Mouse (Mus musculus) urinary bladder, postnatal 36 days (tissue): Measurements from ENCODE around the gene St6galnac6.

Experiments used
- DNase-seq, 2 experiments: peaks; one replicate each; pipeline ENCODE4 v3.0.0; 2022; ENCODE audit warnings: low spot score in 2 of 2, mixed read lengths in 1 of 2

Gene St6galnac6

GRCm38 (mm10) chr2:32585149-32585714, 14.3 kb upstream of the St6galnac6 start:
- no peak for DNase-seq

- peak; percentile 77 to 89 for DNase-seq
Observed at GRCm38 (mm10) chr2:32586871-32587351, 12.6 kb upstream of the St6galnac6 start, which contains the start of gene St6galnac4. TSS of gene St6galnac4 (plus strand) at chr2:32587095.

- DNase-seq, result no peak
Observed at GRCm38 (mm10) chr2:32587731-32588321, 11.7 kb upstream of the St6galnac6 start.

GRCm38 (mm10) chr2:32589213-32589795, 10.2 kb upstream of the St6galnac6 start:
- no peak for DNase-seq

GRCm38 (mm10) chr2:32590224-32590623, 9.3 kb upstream of the St6galnac6 start:
- DNase-seq, result no peak

GRCm38 (mm10) chr2:32591249-32591648, 8.3 kb upstream of the St6galnac6 start:
- no peak for DNase-seq

- no peak for DNase-seq
Observed at GRCm38 (mm10) chr2:32596725-32597124, 2.8 kb upstream of the St6galnac6 start.

- no peak for DNase-seq
Observed at GRCm38 (mm10) chr2:32597248-32597647, 2.3 kb upstream of the St6galnac6 start.

- DNase-seq, result no peak
Observed at GRCm38 (mm10) chr2:32597699-32598098, 1.8 kb upstream of the St6galnac6 start.

GRCm38 (mm10) chr2:32598506-32598905, 1.0 kb upstream of the St6galnac6 start:
- no peak for DNase-seq

- DNase-seq, result peak in 1 of 2 experiments; percentile 40
Observed at GRCm38 (mm10) chr2:32601417-32602065, 2.0 kb downstream of the St6galnac6 start.

GRCm38 (mm10) chr2:32602600-32603054, 3.1 kb downstream of the St6galnac6 start:
- peak; percentile 89 for DNase-seq

GRCm38 (mm10) chr2:32604631-32605030, 5.1 kb downstream of the St6galnac6 start:
- no peak for DNase-seq

GRCm38 (mm10) chr2:32606161-32607142, 6.9 kb downstream of the St6galnac6 start:
- DNase-seq, result peak; percentile 78 to 81

GRCm38 (mm10) chr2:32607262-32607947, 7.9 kb downstream of the St6galnac6 start:
- DNase-seq, result peak in 1 of 2 experiments; percentile 47

GRCm38 (mm10) chr2:32608141-32608777, 8.8 kb downstream of the St6galnac6 start:
- DNase-seq, result peak; percentile 53 to 79

- DNase-seq, result no peak
Observed at GRCm38 (mm10) chr2:32608778-32609435, 9.4 kb downstream of the St6galnac6 start.

- DNase-seq, result peak in 1 of 2 experiments; percentile 47
Observed at GRCm38 (mm10) chr2:32610610-32611229, 11.2 kb downstream of the St6galnac6 start.

GRCm38 (mm10) chr2:32612274-32612673, 12.8 kb downstream of the St6galnac6 start:
- no peak for DNase-seq
